Mouse (Mus musculus) kidney, postnatal 14 days (tissue): ENCODE data around the gene Odf4.
A peak's percentile ranks its signal among the peaks of the same experiment; 100 is the strongest.
"Not testable (repeated sequence)": the region's sequence is repeated elsewhere in the genome, so short reads cannot be mapped to it uniquely, and the experiment has no call there.

Experiments used
- DNase-seq: peaks from one replicate; pipeline ENCODE4 v3.0.0; 2022; ENCODE audit warnings: mixed read lengths

The Odf4 gene

GRCm38 (mm10) chr11:68946001-68946400, 19.1 kb upstream of the Odf4 start:
- DNase-seq: no peak

GRCm38 (mm10) chr11:68945245-68945644, 18.4 kb upstream of the Odf4 start:
- DNase-seq: no peak

GRCm38 (mm10) chr11:68942731-68943130, 15.8 kb upstream of the Odf4 start:
- no peak for DNase-seq

- DNase-seq: peak; percentile 85
These were observed 13.6 kb upstream of the Odf4 start for GRCm38 (mm10) chr11:68940516-68940915.

- peak; percentile 94 for DNase-seq
These were observed 12.8 kb upstream of the Odf4 start for GRCm38 (mm10) chr11:68939451-68940304.

- not testable (repeated sequence) for DNase-seq
These were observed 10.1 kb upstream of the Odf4 start for GRCm38 (mm10) chr11:68936951-68937350.

- DNase-seq: no peak
These were observed 7.1 kb upstream of the Odf4 start for GRCm38 (mm10) chr11:68933885-68934507.

- no peak for DNase-seq
These were observed 3.1 kb upstream of the Odf4 start for GRCm38 (mm10) chr11:68929947-68930346.

GRCm38 (mm10) chr11:68924749-68925148, 2.1 kb downstream of the Odf4 start:
- no peak for DNase-seq

- DNase-seq: peak; percentile 67
These were observed 3.7 kb downstream of the Odf4 start for GRCm38 (mm10) chr11:68923191-68923590.

- no peak for DNase-seq
These were observed 12.3 kb downstream of the Odf4 start for GRCm38 (mm10) chr11:68914566-68914965.

- DNase-seq: peak; percentile 69
These were observed 15.2 kb downstream of the Odf4 start for GRCm38 (mm10) chr11:68911531-68912177.

- peak; percentile 39 for DNase-seq
These were observed 17.9 kb downstream of the Odf4 start for GRCm38 (mm10) chr11:68908846-68909503.

- DNase-seq: no peak
These were observed 19.6 kb downstream of the Odf4 start for GRCm38 (mm10) chr11:68907251-68907650.

GRCm38 (mm10) chr11:68906461-68906790, 20.5 kb downstream of the Odf4 start:
- DNase-seq: peak; percentile 64

GRCm38 (mm10) chr11:68905665-68906460, 21.0 kb downstream of the Odf4 start:
- DNase-seq: no peak

GRCm38 (mm10) chr11:68905138-68905531, 21.7 kb downstream of the Odf4 start:
- no peak for DNase-seq

- DNase-seq: peak; percentile 89
These were observed 22.3 kb downstream of the Odf4 start for GRCm38 (mm10) chr11:68904375-68905137.

GRCm38 (mm10) chr11:68903775-68904174, 23.1 kb downstream of the Odf4 start:
- no peak for DNase-seq

GRCm38 (mm10) chr11:68902823-68903222, 24.1 kb downstream of the Odf4 start:
- DNase-seq: no peak

GRCm38 (mm10) chr11:68902367-68902766, 24.5 kb downstream of the Odf4 start:
- DNase-seq: no peak

- DNase-seq: no peak
These were observed 24.9 kb downstream of the Odf4 start for GRCm38 (mm10) chr11:68902047-68902364.
